Mouse (Mus musculus) MEL (cell line): ENCODE results near the gene Frmd4b. TPM values are rescaled to one million over a fixed set of nuclear protein-coding genes. Genes with fewer than 3 reads are reported as not detected.

ENCODE experiments used
- DNase-seq: peaks from one replicate; pipeline ENCODE4 v3.0.0; 2011; ENCODE audit warnings: low read depth, low spot score
- H3K27ac ChIP-seq: 2 replicates; pipeline ENCODE4 v1.5.1; 2012; ENCODE audit warnings: low read depth, mild to moderate bottlenecking, control low read depth, low read length, moderate library complexity; ENCODE audit not compliant: control insufficient read depth
- H3K27me3 ChIP-seq, 2 experiments: fragments of 150-350 bp in 1 of 2; sonication (generic) in 1 of 2; 2 replicates each; pipeline ENCODE4 v1.6.1; 2012; ENCODE audit warnings: low read length in 2 of 2, mild to moderate bottlenecking in 2 of 2, improper control_type of control experiment in 1 of 2, moderate library complexity in 1 of 2; ENCODE audit not compliant: insufficient read depth in 2 of 2, control insufficient read depth in 1 of 2
- H3K36me3 ChIP-seq, 2 experiments: 2 replicates each; pipeline ENCODE4 v1.6.1; 2012 to 2014; ENCODE audit warnings: low read length in 2 of 2, improper control_type of control experiment in 1 of 2, inconsistent platforms in 1 of 2, mild to moderate bottlenecking in 1 of 2; ENCODE audit not compliant: insufficient read depth in 2 of 2, control insufficient read depth in 1 of 2
- H3K4me1 ChIP-seq, 2 experiments: fragments of 150-350 bp in 1 of 2; sonication (generic) in 1 of 2; 2 replicates each; pipeline ENCODE4 v1.6.1; 2012; ENCODE audit warnings: low read length in 2 of 2, improper control_type of control experiment in 1 of 2, mild to moderate bottlenecking in 1 of 2; ENCODE audit not compliant: insufficient read depth in 2 of 2, control insufficient read depth in 1 of 2
- H3K4me3 ChIP-seq, 2 experiments: fragments of 150-350 bp in 1 of 2; sonication (generic) in 1 of 2; 2 replicates each; pipeline ENCODE4 v1.5.1; 2012; ENCODE audit warnings: low read depth in 2 of 2, low read length in 2 of 2, mild to moderate bottlenecking in 2 of 2, moderate library complexity in 2 of 2, control low read depth in 1 of 2, improper control_type of control experiment in 1 of 2; ENCODE audit not compliant: control insufficient read depth in 1 of 2, insufficient read depth in 1 of 2
- H3K79me2 ChIP-seq: 2 replicates; pipeline ENCODE4 v1.6.1; 2012; ENCODE audit warnings: mild to moderate bottlenecking, low read length, moderate library complexity; ENCODE audit not compliant: control insufficient read depth, poor library complexity, insufficient read depth
- H3K9ac ChIP-seq: 2 replicates; pipeline ENCODE4 v1.6.1; 2012; ENCODE audit warnings: low read depth, mild to moderate bottlenecking, control low read depth, low read length, moderate library complexity; ENCODE audit not compliant: control insufficient read depth, poor library complexity, severe bottlenecking
- H3K9me3 ChIP-seq: fragments of 150-350 bp; sonication (generic); replicated peaks from 2 replicates; pipeline ENCODE4 v1.6.1; 2012; ENCODE audit warnings: mild to moderate bottlenecking, low read length, improper control_type of control experiment, moderate library complexity; ENCODE audit not compliant: insufficient read depth
- CHD1 ChIP-seq: IDR thresholded peaks from 2 replicates; pipeline ENCODE4 v1.6.1; 2012; ENCODE audit warnings: low read depth, mild to moderate bottlenecking, inconsistent platforms, low read length, improper control_type of control experiment
- CTCF ChIP-seq, 3 experiments: IDR thresholded peaks in 2 of 3; conservative IDR thresholded peaks in 1 of 3; 2 replicates each; pipeline ENCODE4 v1.5.1; 2011 to 2012; ENCODE audit warnings: low read length in 3 of 3, low read depth in 2 of 3, mild to moderate bottlenecking in 2 of 3, improper control_type of control experiment in 1 of 3, inconsistent platforms in 1 of 3, mixed read lengths in 1 of 3, moderate library complexity in 1 of 3; ENCODE audit not compliant: control insufficient read depth in 1 of 3, insufficient read depth in 1 of 3, poor library complexity in 1 of 3, severe bottlenecking in 1 of 3
- E2F4 ChIP-seq: IDR thresholded peaks from 2 replicates; pipeline ENCODE4 v1.6.1; 2011; ENCODE audit warnings: low read depth, low read length, improper control_type of control experiment, borderline replicate concordance
- EP300 ChIP-seq, 2 experiments: IDR thresholded peaks; 2 replicates each; pipeline ENCODE4 v1.6.1; 2011; ENCODE audit warnings: improper control_type of control experiment in 2 of 2, low read length in 2 of 2, low read depth in 1 of 2, mild to moderate bottlenecking in 1 of 2
- GABPA ChIP-seq: IDR thresholded peaks from 2 replicates; pipeline ENCODE4 v1.6.1; 2012; ENCODE audit warnings: low read depth, mild to moderate bottlenecking, inconsistent platforms, low read length, improper control_type of control experiment, moderate library complexity
- GATA1 ChIP-seq: IDR thresholded peaks from 2 replicates; pipeline ENCODE4 v1.6.1; 2011; ENCODE audit warnings: low read depth, low read length, improper control_type of control experiment
- HCFC1 ChIP-seq: IDR thresholded peaks from 2 replicates; pipeline ENCODE4 v1.6.1; 2012; ENCODE audit warnings: low read depth, mild to moderate bottlenecking, inconsistent platforms, low read length, improper control_type of control experiment, moderate library complexity
- MAFK ChIP-seq: IDR thresholded peaks from 2 replicates; pipeline ENCODE4 v1.6.1; 2011; ENCODE audit warnings: low read depth, mild to moderate bottlenecking, low read length, improper control_type of control experiment, borderline replicate concordance
- MEF2A ChIP-seq: IDR thresholded peaks from 2 replicates; pipeline ENCODE4 v1.6.1; 2014; ENCODE audit warnings: low read depth, mild to moderate bottlenecking, inconsistent platforms, low read length, improper control_type of control experiment; ENCODE audit not compliant: poor library complexity, insufficient replicate concordance, severe bottlenecking; ENCODE audit errors: extremely low read depth
- MXI1 ChIP-seq: IDR thresholded peaks from 2 replicates; pipeline ENCODE4 v1.6.1; 2011; ENCODE audit warnings: mild to moderate bottlenecking, low read depth, low read length, improper control_type of control experiment
- MYC ChIP-seq: IDR thresholded peaks from 2 replicates; pipeline ENCODE4 v1.6.1; 2011; ENCODE audit warnings: low read depth, mild to moderate bottlenecking, low read length, improper control_type of control experiment, moderate library complexity
- NRF1 ChIP-seq: IDR thresholded peaks from 2 replicates; pipeline ENCODE4 v1.6.1; 2014; ENCODE audit warnings: low read depth, mild to moderate bottlenecking, inconsistent platforms, low read length, improper control_type of control experiment, moderate library complexity; ENCODE audit not compliant: poor library complexity, insufficient read depth, severe bottlenecking
- POLR2A ChIP-seq, 2 experiments: IDR thresholded peaks; 2 replicates each; pipeline ENCODE4 v1.6.1; 2011 to 2012; ENCODE audit warnings: low read length in 2 of 2, mild to moderate bottlenecking in 2 of 2, control low read depth in 1 of 2, improper control_type of control experiment in 1 of 2, low read depth in 1 of 2, moderate library complexity in 1 of 2; ENCODE audit not compliant: control insufficient read depth in 1 of 2, insufficient read depth in 1 of 2, poor library complexity in 1 of 2
- POLR2AphosphoS5 ChIP-seq: IDR thresholded peaks from 2 replicates; pipeline ENCODE4 v1.6.1; 2012; ENCODE audit warnings: low read depth, borderline replicate concordance, mild to moderate bottlenecking, inconsistent platforms, low read length, moderate library complexity, mixed read lengths
- RCOR1 ChIP-seq: IDR thresholded peaks from 2 replicates; pipeline ENCODE4 v1.6.1; 2012; ENCODE audit warnings: low read depth, mild to moderate bottlenecking, inconsistent platforms, low read length, improper control_type of control experiment
- ZKSCAN1 ChIP-seq: IDR thresholded peaks from 2 replicates; pipeline ENCODE4 v1.6.1; 2012; ENCODE audit warnings: low read depth, mild to moderate bottlenecking, inconsistent platforms, low read length, improper control_type of control experiment, moderate library complexity
- ZMIZ1 ChIP-seq: IDR thresholded peaks from 2 replicates; pipeline ENCODE4 v1.6.1; 2012; ENCODE audit warnings: low read depth, mild to moderate bottlenecking, inconsistent platforms, low read length, improper control_type of control experiment, moderate library complexity
- ZNF384 ChIP-seq: IDR thresholded peaks from 2 replicates; pipeline ENCODE4 v1.6.1; 2012; ENCODE audit warnings: low read depth, mild to moderate bottlenecking, inconsistent platforms, low read length, improper control_type of control experiment
- polyA plus RNA-seq, 2 experiments: library from polyadenylated mRNA; stranded (reverse) in 1 of 2; unstranded in 1 of 2; fragments of >175 nt in 1 of 2; fragments of >200 nt in 1 of 2; gene quantifications; 2 replicates each; pipeline versions ENCODE4 v1.2.1 to v1.2.4; 2012; ENCODE audit warnings: low replicate concordance in 2 of 2, low read depth in 1 of 2; ENCODE audit not compliant: insufficient read length in 2 of 2, insufficient read depth in 1 of 2, missing spikeins in 1 of 2
- total RNA-seq: library from RNA; depleted of rRNA; stranded (reverse); fragments of 300-350 nt; gene quantifications from 2 replicates; pipeline ENCODE4 v1.2.3, GENCODE M21; 2012

Gene Frmd4b
- total and polyA plus RNA-seq, 3 experiments = 0.18 TPM; not detected in 2

GRCm38 (mm10) chr6:97283676-97284075 lies 333.7 kb downstream of the Frmd4b start:
- no peak overlapping the region for H3K4me3 ChIP-seq
- H3K27me3 ChIP-seq = peaks cover 4% of the 10 kb centered on the region in 2 experiments; a peak in 2 of 4 replicates
- TF ChIP-seq MXI1 = no peak
- no peak for TF ChIP-seq RCOR1
- TF ChIP-seq POLR2A (IDR thresholded peaks at IDR 0.05; ENCODE audit: control insufficient read depth in 1 of 2, insufficient read depth in 1 of 2, low read depth in 1 of 2, low read length in 2 of 2, poor library complexity in 1 of 2) = no peak
- no peak for TF ChIP-seq MAFK
- TF ChIP-seq ZMIZ1 = no peak
- no peak for TF ChIP-seq HCFC1
- no peak for TF ChIP-seq GATA1
- no peak for TF ChIP-seq NRF1
- TF ChIP-seq CHD1 = no peak
- TF ChIP-seq EP300 (IDR thresholded peaks at IDR 0.05; ENCODE audit: low read depth in 1 of 2, low read length in 2 of 2) = no peak
- no peak for TF ChIP-seq ZNF384
- no peak for TF ChIP-seq E2F4
- no peak for TF ChIP-seq GABPA
- H3K4me1 ChIP-seq = no peaks in the 10 kb centered on the region
- H3K79me2 ChIP-seq = no peaks in the 10 kb centered on the region
- no peaks in the 10 kb centered on the region for H3K36me3 ChIP-seq
- H3K9ac ChIP-seq = no peak overlapping the region
- H3K27ac ChIP-seq = no peak overlapping the region
- peak; percentile 6 for DNase-seq
- no peaks in the 10 kb centered on the region for H3K9me3 ChIP-seq

DNA sequence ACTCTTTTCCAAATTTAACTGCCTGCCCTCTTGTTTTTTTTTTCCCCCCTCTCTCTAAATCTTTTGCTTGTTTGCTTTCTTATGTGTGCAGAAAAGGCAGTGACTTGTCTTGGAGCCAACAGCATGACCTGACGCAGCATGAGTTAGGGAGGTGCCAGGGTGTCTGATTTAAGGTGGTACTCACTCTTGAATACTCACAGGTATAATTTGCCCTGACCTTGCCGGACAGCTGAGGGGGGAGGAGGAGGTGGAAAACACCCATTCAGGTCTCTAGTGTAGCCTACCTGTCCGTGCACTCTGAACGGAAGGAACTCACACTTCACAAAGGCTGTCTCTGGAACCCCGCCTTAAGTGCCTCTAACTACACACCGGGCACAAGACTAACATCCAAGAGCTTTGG lies 338.5 kb downstream of the Frmd4b start:
- no peak for TF ChIP-seq CTCF (IDR thresholded peaks at IDR 0.05 in 2 of 3, conservative IDR thresholded peaks at IDR 0.05 in 1 of 3; ENCODE audit: control insufficient read depth in 1 of 3, insufficient read depth in 1 of 3, low read depth in 2 of 3, low read length in 3 of 3, poor library complexity in 1 of 3, severe bottlenecking in 1 of 3)
- no peak for TF ChIP-seq ZKSCAN1
- no peak for TF ChIP-seq RCOR1
- no peak for TF ChIP-seq E2F4
- no peak for TF ChIP-seq NRF1
- no peak for TF ChIP-seq MYC
- no peak for TF ChIP-seq MEF2A
- no peak for TF ChIP-seq POLR2AphosphoS5
- TF ChIP-seq, all 39 proteins: peak for 0
- Histone ChIP-seq H3K9ac (no peak overlapping the region), H3K27me3 (peaks cover 0 to 2% of the 10 kb centered on the region in 2 experiments; a peak in 2 of 4 replicates), H3K36me3 (no peaks in the 10 kb centered on the region), H3K27ac (no peak overlapping the region), H3K9me3 (no peaks in the 10 kb centered on the region), H3K4me1 (no peaks in the 10 kb centered on the region), H3K79me2 (no peaks in the 10 kb centered on the region), H3K4me3 (no peak overlapping the region)
- no peak for DNase-seq
